Mouse (Mus musculus) lung, adult 2 months (tissue): Measurements from ENCODE around the gene Tctn1. TPM values are rescaled to one million over a fixed set of nuclear protein-coding genes. Genes with fewer than 3 reads are reported as not detected.

Experiments
- DNase-seq: peaks from one replicate; pipeline ENCODE4 v3.0.0; 2022
- H3K4me1 ChIP-seq: fragments of 200-500 bp; 2 replicates; pipeline ENCODE4 v1.6.1; 2011; ENCODE audit warnings: low read length; ENCODE audit not compliant: control insufficient read depth, insufficient read depth
- H3K4me3 ChIP-seq: fragments of 200-500 bp; replicated peaks from 2 replicates; pipeline ENCODE3; 2011; ENCODE audit warnings: low read depth, mild to moderate bottlenecking, control low read depth, low read length; ENCODE audit errors: extremely low read depth
- CTCF ChIP-seq: fragments of 200-500 bp; IDR thresholded peaks from 2 replicates; pipeline ENCODE4 v1.5.1; 2011; ENCODE audit warnings: mild to moderate bottlenecking, low read length, control low read depth; ENCODE audit not compliant: insufficient read depth
- POLR2A ChIP-seq: fragments of 200-500 bp; IDR thresholded peaks from 2 replicates; pipeline ENCODE4 v1.6.1; 2011; ENCODE audit warnings: low read depth, mild to moderate bottlenecking, control low read depth, low read length, borderline replicate concordance; ENCODE audit errors: extremely low read depth
- WGBS: fragments of 180-500 bp; shearing (Covaris S2); methylation state at CpG from one replicate; pipeline ENCODE4 v1.1.7; 2018; 5-methylcytosine and 5-hydroxymethylcytosine counted together
- polyA plus RNA-seq: library from polyadenylated mRNA; depleted of rRNA; stranded (reverse); fragments of >200 nt; gene quantifications from 2 replicates; pipeline ENCODE4 v1.2.3, GENCODE M21; 2012; rRNA removed

The Tctn1 gene
- polyA plus RNA-seq: 29.8 and 33.2 TPM in 2 replicates

DNA sequence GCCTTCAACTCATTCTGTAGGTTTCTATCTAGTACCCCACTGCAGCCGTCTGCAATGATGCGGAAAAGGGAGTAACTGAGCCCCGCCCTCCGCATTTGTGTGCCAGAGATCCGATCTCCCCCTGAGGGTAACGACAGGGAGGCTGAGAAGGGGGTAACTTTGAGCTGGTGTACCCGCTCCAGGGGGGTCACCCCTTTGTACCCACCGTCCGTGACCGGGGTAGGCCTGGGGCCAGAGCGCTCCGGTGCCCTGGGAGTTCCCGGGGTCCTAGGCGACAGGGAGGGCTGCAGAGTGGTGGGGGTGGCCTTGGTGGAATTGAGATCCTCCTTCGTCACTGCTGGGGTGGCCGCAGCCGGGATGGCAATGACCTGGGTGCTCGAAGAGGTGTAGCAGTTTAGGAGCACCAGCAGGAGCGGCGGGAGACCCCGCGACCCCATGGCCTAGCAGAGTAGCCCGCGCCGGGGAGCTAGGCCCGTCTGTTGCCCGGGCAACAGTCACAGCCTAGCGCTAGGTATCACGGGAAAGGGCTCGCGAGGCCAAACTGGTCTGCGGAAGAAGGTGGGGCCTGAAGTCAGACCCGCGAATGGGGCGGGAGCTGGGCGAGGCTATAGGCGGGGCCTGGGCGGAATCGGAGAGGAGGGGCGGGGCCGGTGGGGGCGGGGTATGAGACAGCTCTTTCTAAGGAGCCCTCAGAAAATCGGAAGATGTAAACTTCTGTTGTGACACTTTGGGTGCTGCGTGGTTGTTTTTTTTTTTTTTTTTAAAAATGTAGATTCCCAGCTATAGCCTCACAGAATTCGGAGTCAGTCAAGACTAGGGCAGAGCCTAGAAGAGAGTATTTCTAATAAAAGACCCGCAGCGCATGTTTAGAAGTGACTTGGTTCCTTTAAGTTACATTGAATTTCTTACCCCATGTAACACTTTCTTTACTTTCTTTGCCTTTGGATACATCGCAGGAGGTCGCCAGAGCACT is at the start of gene Tctn1:
TSS of gene Tctn1 (minus strand) at position 528 of the 973 bp plus-strand sequence.
- DNase-seq: peak; percentile 79
- Histone ChIP-seq H3K4me1 (peaks cover 8% of the 10 kb centered on the region), H3K4me3 (peak within 1 kb of the TSS; percentile 94)
- under 1% methylated on average over 49 of the region's 49 CpGs for WGBS
- TF ChIP-seq POLR2A (peak; percentile 52; the same call in 1 of the 2 replicates), CTCF (no peak)

GRCm38 (mm10) chr5:122312942-122313684 is 48.9 kb upstream of the Tctn1 start:
- no peak for DNase-seq
- no peak overlapping the region for H3K4me3 ChIP-seq
- peaks cover 14% of the 10 kb centered on the region for H3K4me1 ChIP-seq
- 82% methylated on average over 17 of the region's 17 CpGs for WGBS
- TF ChIP-seq POLR2A: no peak
- no peak for TF ChIP-seq CTCF

DNA sequence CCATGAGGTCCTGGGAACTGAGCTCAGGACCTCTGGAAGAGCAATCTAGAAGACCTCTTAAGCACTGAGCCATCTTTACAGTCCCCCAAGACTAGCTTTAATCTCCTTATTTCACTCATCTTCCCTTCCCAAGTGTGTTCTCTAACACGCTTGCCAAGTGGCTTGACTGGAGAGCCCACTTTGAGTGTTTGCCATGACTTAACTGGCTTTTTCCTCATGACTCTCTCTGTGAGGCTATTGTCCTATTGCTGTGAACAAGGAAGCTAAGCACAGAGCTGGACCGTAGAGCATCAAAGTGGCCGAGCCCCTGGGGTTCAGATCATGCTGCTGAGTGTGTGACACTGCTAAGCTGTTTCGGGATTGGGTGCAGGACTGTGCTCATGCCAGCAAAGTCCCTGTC is 48.1 kb upstream of the Tctn1 start:
- Histone ChIP-seq H3K4me1 (peaks cover 14% of the 10 kb centered on the region), H3K4me3 (no peak overlapping the region)
- no peak for TF ChIP-seq POLR2A
- no peak for TF ChIP-seq CTCF
- 60% methylated on average over 4 of the region's 4 CpGs for WGBS
- no peak for DNase-seq

GRCm38 (mm10) chr5:122311692-122312091 is 47.4 kb upstream of the Tctn1 start:
- DNase-seq: no peak
- TF ChIP-seq CTCF: no peak
- no peak for TF ChIP-seq POLR2A
- H3K4me3 ChIP-seq: no peak overlapping the region
- 66% methylated on average over 7 of the region's 7 CpGs for WGBS
- H3K4me1 ChIP-seq: peaks cover 14% of the 10 kb centered on the region

GRCm38 (mm10) chr5:122310699-122311098 is 46.4 kb upstream of the Tctn1 start:
- TF ChIP-seq CTCF: no peak
- Histone ChIP-seq H3K4me1 (peaks cover 13% of the 10 kb centered on the region), H3K4me3 (no peak overlapping the region)
- no peak for DNase-seq
- 70% methylated on average over 8 of the region's 8 CpGs for WGBS

DNA sequence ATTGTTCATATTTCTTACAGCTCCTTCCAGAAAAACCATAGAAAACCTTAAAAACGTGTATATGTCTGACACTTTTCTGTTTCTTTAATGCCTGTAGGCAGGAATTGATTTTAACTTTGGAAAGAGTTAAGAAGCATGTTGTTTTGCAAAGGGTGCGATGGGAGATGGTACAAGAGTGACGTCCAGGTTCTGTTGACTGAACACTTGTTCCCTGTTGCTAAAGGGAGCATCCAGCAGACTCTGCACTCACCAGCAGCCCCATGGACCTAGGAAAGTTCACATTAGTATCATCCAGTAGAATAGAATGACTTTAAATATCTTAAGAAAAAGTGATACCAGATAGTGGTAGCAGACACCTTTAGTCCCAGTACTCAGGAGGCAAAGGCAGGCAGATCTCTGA is 42.3 kb upstream of the Tctn1 start:
- WGBS: 85% methylated on average over 3 of the region's 3 CpGs
- no peak overlapping the region for H3K4me3 ChIP-seq
- no peak for DNase-seq
- H3K4me1 ChIP-seq: peaks cover 32% of the 10 kb centered on the region
- TF ChIP-seq CTCF (no peak), POLR2A (no peak)

DNA sequence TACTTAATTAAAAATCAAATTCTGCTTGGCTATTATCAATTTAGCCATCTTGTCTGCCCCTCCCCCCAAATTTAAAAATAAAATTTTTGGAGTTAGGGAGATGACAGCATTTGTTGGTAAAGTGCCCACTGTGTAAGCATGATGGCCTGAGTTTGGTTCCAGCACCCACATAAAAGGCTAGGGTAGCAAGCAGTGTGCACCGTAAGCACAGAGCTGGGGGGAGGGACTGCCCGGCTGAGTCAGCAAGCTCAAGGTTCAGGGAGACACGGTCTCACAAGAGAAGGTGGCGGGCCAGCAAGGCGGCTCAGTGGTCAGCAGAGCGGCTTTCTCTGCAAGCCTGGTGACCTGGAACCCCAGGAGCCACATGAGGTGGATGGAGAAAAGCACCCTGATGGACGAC is 41.2 kb upstream of the Tctn1 start:
- TF ChIP-seq CTCF: no peak

GRCm38 (mm10) chr5:122304541-122304940 is 40.3 kb upstream of the Tctn1 start:
- Histone ChIP-seq H3K4me3 (no peak overlapping the region), H3K4me1 (peaks cover 34% of the 10 kb centered on the region)
- no peak for TF ChIP-seq CTCF
- TF ChIP-seq POLR2A: no peak
- whole genome bisulfite sequencing: 32% methylated on average over 6 of the region's 6 CpGs
- no peak for DNase-seq

More for the DNA sequence above, 41.2 kb upstream of the Tctn1 start:
- Histone ChIP-seq H3K4me3 (no peak overlapping the region), H3K4me1 (peaks cover 32% of the 10 kb centered on the region)
- WGBS: 87% methylated on average over 7 of the region's 7 CpGs
- DNase-seq: no peak

DNA sequence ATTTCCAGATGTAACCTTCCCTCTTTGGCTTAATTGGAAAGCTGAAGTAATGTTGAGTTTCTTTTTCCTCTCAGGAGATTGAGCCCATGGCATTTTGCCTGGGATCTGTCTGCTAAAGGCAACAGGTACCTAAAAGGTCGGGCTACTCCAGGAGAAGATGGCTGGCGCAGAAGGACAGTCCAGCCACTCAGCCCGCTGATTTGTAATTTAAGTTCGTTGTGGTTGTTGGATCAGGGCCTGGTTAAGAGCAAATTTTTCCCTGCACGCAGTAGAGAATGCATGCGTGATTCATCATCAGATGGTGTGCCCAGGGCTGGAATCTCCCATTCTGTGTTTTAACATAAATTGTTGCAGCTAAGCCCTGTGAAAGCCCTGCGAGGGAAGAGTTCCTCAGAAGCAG is 39.7 kb upstream of the Tctn1 start:
- WGBS: 56% methylated on average over 7 of the region's 7 CpGs
- TF ChIP-seq POLR2A (no peak), CTCF (no peak)
- no peak for DNase-seq
- H3K4me1 ChIP-seq: peaks cover 34% of the 10 kb centered on the region
- no peak overlapping the region for H3K4me3 ChIP-seq
